Mouse (Mus musculus) bone marrow macrophage, adult 2 months (primary cell): ENCODE data around the gene Fancf. TPM values are rescaled to one million over a fixed set of nuclear protein-coding genes. Genes with fewer than 3 reads are reported as not detected.

Experiments
- H3K27ac ChIP-seq: 2 replicates; pipeline ENCODE4 v1.5.1; 2012; ENCODE audit warnings: low read depth, low read length; ENCODE audit not compliant: insufficient read depth
- H3K4me1 ChIP-seq: 2 replicates; pipeline ENCODE4 v1.6.1; 2012; ENCODE audit warnings: low read length; ENCODE audit not compliant: control insufficient read depth, insufficient read depth
- H3K4me3 ChIP-seq: 2 replicates; pipeline ENCODE4 v1.5.1; 2012; ENCODE audit warnings: mild to moderate bottlenecking, low read length, moderate library complexity; ENCODE audit not compliant: insufficient read depth
- CTCF ChIP-seq: IDR thresholded peaks from 2 replicates; pipeline ENCODE4 v1.5.1; 2012; ENCODE audit warnings: low read depth, mild to moderate bottlenecking, low read length, moderate library complexity
- POLR2A ChIP-seq: IDR thresholded peaks from 2 replicates; pipeline ENCODE4 v1.6.1; 2012; ENCODE audit warnings: mild to moderate bottlenecking, low read depth, low read length, borderline replicate concordance
- polyA plus RNA-seq: library from polyadenylated mRNA; stranded (reverse); fragments of >200 nt; gene quantifications from 2 replicates; pipeline ENCODE4 v1.2.4, GENCODE M21; 2012; ENCODE audit not compliant: missing spikeins, insufficient read depth, insufficient read length

Gene Fancf
- polyA plus RNA-seq, 1 experiment, result 2.8 TPM

- peak overlapping the region; percentile 60 for H3K4me3 ChIP-seq
- peaks cover 10% of the 10 kb centered on the region for H3K4me1 ChIP-seq
- TF ChIP-seq POLR2A (no peak), CTCF (no peak)
- peak overlapping the region; percentile 44 for H3K27ac ChIP-seq
Measured at GRCm38 (mm10) chr7:51879136-51879723, 17.2 kb upstream of the Fancf start.

GRCm38 (mm10) chr7:51878730-51879129 is 16.7 kb upstream of the Fancf start:
- peak overlapping the region; percentile 44 for H3K27ac ChIP-seq
- peaks cover 10% of the 10 kb centered on the region for H3K4me1 ChIP-seq
- H3K4me3 ChIP-seq, result peak overlapping the region; percentile 60
- no peak for TF ChIP-seq POLR2A
- TF ChIP-seq CTCF, result no peak

GRCm38 (mm10) chr7:51876316-51876715 is 14.2 kb upstream of the Fancf start:
- TF ChIP-seq CTCF (no peak), POLR2A (no peak)
- Histone ChIP-seq H3K27ac (no peak overlapping the region), H3K4me3 (no peak overlapping the region), H3K4me1 (peaks cover 10% of the 10 kb centered on the region)

GRCm38 (mm10) chr7:51872597-51872996 is 10.5 kb upstream of the Fancf start:
- Histone ChIP-seq H3K4me3 (no peak overlapping the region), H3K4me1 (no peaks in the 10 kb centered on the region), H3K27ac (no peak overlapping the region)
- TF ChIP-seq CTCF (no peak), POLR2A (no peak)

GRCm38 (mm10) chr7:51872041-51872440 is 10.0 kb upstream of the Fancf start:
- TF ChIP-seq POLR2A, result no peak
- H3K4me1 ChIP-seq, result no peaks in the 10 kb centered on the region
- no peak overlapping the region for H3K27ac ChIP-seq

GRCm38 (mm10) chr7:51867983-51868382 is 5.9 kb upstream of the Fancf start:
- TF ChIP-seq POLR2A, result no peak
- no peak for TF ChIP-seq CTCF
- Histone ChIP-seq H3K4me1 (peaks cover 10% of the 10 kb centered on the region), H3K27ac (no peak overlapping the region), H3K4me3 (no peak overlapping the region)

More at GRCm38 (mm10) chr7:51872041-51872440, 10.0 kb upstream of the Fancf start:
- no peak overlapping the region for H3K4me3 ChIP-seq

GRCm38 (mm10) chr7:51865336-51865735 is 3.3 kb upstream of the Fancf start:
- Histone ChIP-seq H3K27ac (no peak overlapping the region), H3K4me3 (no peak overlapping the region), H3K4me1 (peaks cover 15% of the 10 kb centered on the region)
- TF ChIP-seq POLR2A (no peak), CTCF (no peak)

GRCm38 (mm10) chr7:51862842-51863241 is 775 bp upstream of the Fancf start:
- Histone ChIP-seq H3K4me3 (peak overlapping the region; percentile 84), H3K27ac (no peak overlapping the region), H3K4me1 (peaks cover 15% of the 10 kb centered on the region)
- TF ChIP-seq POLR2A (no peak), CTCF (no peak)

- peaks cover 15% of the 10 kb centered on the region for H3K4me1 ChIP-seq
- H3K4me3 ChIP-seq, result peak within 1 kb of the TSS; percentile 84
- H3K27ac ChIP-seq, result peak within 1 kb of the TSS; percentile 85
- TF ChIP-seq POLR2A (no peak), CTCF (no peak)
Measured at GRCm38 (mm10) chr7:51861250-51862096, 594 bp downstream of the Fancf start, which contains the start of gene Gas2. Gene Gas2, plus strand, starts transcription at chr7:51862015.

GRCm38 (mm10) chr7:51851890-51852507 is 10.1 kb downstream of the Fancf start:
- TF ChIP-seq CTCF, result no peak
- TF ChIP-seq POLR2A, result no peak
- no peak overlapping the region for H3K4me3 ChIP-seq
- H3K4me1 ChIP-seq, result no peaks in the 10 kb centered on the region
- no peak overlapping the region for H3K27ac ChIP-seq
